Mouse (Mus musculus) CH12.LX (cell line): Measurements from ENCODE around the gene Togaram2. TPM values are rescaled to one million over a fixed set of nuclear protein-coding genes. Genes with fewer than 3 reads are reported as not detected.

Source experiments
- DNase-seq: peaks from one replicate; pipeline ENCODE4 v3.0.0-alpha.2; 2013; ENCODE audit errors: extremely low read depth
- H3K27ac ChIP-seq: 2 replicates; pipeline ENCODE4 v1.5.1; 2012; ENCODE audit warnings: low read depth, mild to moderate bottlenecking, control low read depth, moderate library complexity; ENCODE audit not compliant: insufficient read depth
- H3K27me3 ChIP-seq: replicated peaks from 2 replicates; pipeline ENCODE3; 2012; ENCODE audit warnings: inconsistent platforms
- H3K36me3 ChIP-seq, 2 experiments: replicated peaks in 1 of 2; 2 replicates each; pipeline versions ENCODE3 to v1.6.1; 2012; ENCODE audit warnings: inconsistent platforms in 1 of 2, low read length in 1 of 2, mild to moderate bottlenecking in 1 of 2, mixed read lengths in 1 of 2, moderate library complexity in 1 of 2; ENCODE audit not compliant: control insufficient read depth in 1 of 2, insufficient read depth in 1 of 2
- H3K4me1 ChIP-seq, 2 experiments: 2 replicates each; pipeline ENCODE4 v1.6.1; 2012; ENCODE audit warnings: inconsistent platforms in 1 of 2, moderate library complexity in 1 of 2; ENCODE audit not compliant: insufficient read depth in 2 of 2, control insufficient read depth in 1 of 2
- H3K4me2 ChIP-seq: 2 replicates; pipeline ENCODE4 v1.6.1; 2012; ENCODE audit warnings: low read depth, mild to moderate bottlenecking, control low read depth; ENCODE audit not compliant: poor library complexity, insufficient read depth, severe bottlenecking
- H3K4me3 ChIP-seq, 3 experiments: fragments of 150-350 bp in 1 of 3; sonication (generic) in 1 of 3; replicated peaks in 1 of 3; 2 replicates each; pipeline versions ENCODE3 to v1.5.1; 2011 to 2012; ENCODE audit warnings: low read depth in 2 of 3, low read length in 2 of 3, mild to moderate bottlenecking in 2 of 3, moderate library complexity in 2 of 3, control low read depth in 1 of 3, improper control_type of control experiment in 1 of 3, inconsistent platforms in 1 of 3, mixed read lengths in 1 of 3; ENCODE audit not compliant: poor library complexity in 1 of 3
- H3K79me2 ChIP-seq: replicated peaks from 2 replicates; pipeline ENCODE4 v1.6.1; 2012; ENCODE audit warnings: mild to moderate bottlenecking, moderate library complexity; ENCODE audit not compliant: control insufficient read depth, poor library complexity, insufficient read depth, severe bottlenecking; ENCODE audit errors: extremely low read depth
- H3K9ac ChIP-seq: 2 replicates; pipeline ENCODE4 v1.6.1; 2012; ENCODE audit warnings: low read depth, mild to moderate bottlenecking, control low read depth, moderate library complexity; ENCODE audit not compliant: insufficient read depth
- H3K9me3 ChIP-seq: replicated peaks from 2 replicates; pipeline ENCODE3; 2012; ENCODE audit warnings: low read length, inconsistent platforms, mixed read lengths
- BHLHE40 ChIP-seq: IDR thresholded peaks from 2 replicates; pipeline ENCODE4 v1.6.1; 2011; ENCODE audit warnings: mild to moderate bottlenecking, low read depth, low read length, improper control_type of control experiment
- CHD1 ChIP-seq: IDR thresholded peaks from 2 replicates; pipeline ENCODE4 v1.6.1; 2012; ENCODE audit warnings: low read depth, low read length, improper control_type of control experiment, inconsistent platforms
- CHD2 ChIP-seq: IDR thresholded peaks from 2 replicates; pipeline ENCODE4 v1.6.1; 2011; ENCODE audit warnings: low read length, improper control_type of control experiment
- CTCF ChIP-seq, 2 experiments: IDR thresholded peaks in 1 of 2; conservative IDR thresholded peaks in 1 of 2; 2 replicates each; pipeline ENCODE4 v1.5.1; 2011 to 2012; ENCODE audit warnings: low read depth in 2 of 2, low read length in 2 of 2, improper control_type of control experiment in 1 of 2, inconsistent platforms in 1 of 2, mild to moderate bottlenecking in 1 of 2, moderate library complexity in 1 of 2
- E2F4 ChIP-seq: IDR thresholded peaks from 2 replicates; pipeline ENCODE4 v1.6.1; 2011; ENCODE audit warnings: low read depth, low read length, improper control_type of control experiment; ENCODE audit not compliant: insufficient replicate concordance
- ELF1 ChIP-seq: IDR thresholded peaks from 2 replicates; pipeline ENCODE4 v1.6.1; 2014; ENCODE audit warnings: low read depth, mild to moderate bottlenecking, inconsistent platforms, low read length, improper control_type of control experiment
- EP300 ChIP-seq: IDR thresholded peaks from 2 replicates; pipeline ENCODE4 v1.6.1; 2011; ENCODE audit warnings: low read length, improper control_type of control experiment
- ETS1 ChIP-seq: conservative IDR thresholded peaks from 2 replicates; pipeline ENCODE4 v1.6.1; 2012; ENCODE audit warnings: low read depth, mild to moderate bottlenecking, inconsistent platforms, low read length, improper control_type of control experiment, moderate library complexity
- GABPA ChIP-seq: IDR thresholded peaks from 2 replicates; pipeline ENCODE4 v1.6.1; 2012; ENCODE audit warnings: low read depth, low read length, improper control_type of control experiment, inconsistent platforms; ENCODE audit not compliant: insufficient replicate concordance
- IRF4 ChIP-seq: IDR thresholded peaks from 2 replicates; pipeline ENCODE4 v1.6.1; 2014; ENCODE audit warnings: low read depth, mild to moderate bottlenecking, inconsistent platforms, low read length, improper control_type of control experiment
- JUN ChIP-seq: IDR thresholded peaks from 2 replicates; pipeline ENCODE4 v1.6.1; 2011; ENCODE audit warnings: low read depth, mild to moderate bottlenecking, low read length, improper control_type of control experiment, moderate library complexity; ENCODE audit not compliant: insufficient read depth
- JUND ChIP-seq: conservative IDR thresholded peaks from 2 replicates; pipeline ENCODE4 v1.6.1; 2011; ENCODE audit warnings: low read depth, low read length, improper control_type of control experiment
- MAFK ChIP-seq: IDR thresholded peaks from 2 replicates; pipeline ENCODE4 v1.6.1; 2011; ENCODE audit warnings: low read length, improper control_type of control experiment; ENCODE audit not compliant: insufficient replicate concordance
- MAX ChIP-seq: IDR thresholded peaks from 2 replicates; pipeline ENCODE4 v1.6.1; 2011; ENCODE audit warnings: low read length, improper control_type of control experiment
- MAZ ChIP-seq: IDR thresholded peaks from 2 replicates; pipeline ENCODE4 v1.6.1; 2012; ENCODE audit warnings: low read depth, mild to moderate bottlenecking, inconsistent platforms, low read length, improper control_type of control experiment, moderate library complexity
- MEF2A ChIP-seq: IDR thresholded peaks from 2 replicates; pipeline ENCODE4 v1.6.1; 2014; ENCODE audit warnings: low read depth, mild to moderate bottlenecking, inconsistent platforms, low read length, improper control_type of control experiment, borderline replicate concordance
- MXI1 ChIP-seq: IDR thresholded peaks from 2 replicates; pipeline ENCODE4 v1.6.1; 2011; ENCODE audit warnings: mild to moderate bottlenecking, low read depth, low read length, improper control_type of control experiment
- NRF1 ChIP-seq: IDR thresholded peaks from 2 replicates; pipeline ENCODE4 v1.6.1; 2014; ENCODE audit warnings: low read depth, mild to moderate bottlenecking, inconsistent platforms, low read length, improper control_type of control experiment, moderate library complexity
- PAX5 ChIP-seq: IDR thresholded peaks from 2 replicates; pipeline ENCODE4 v1.6.1; 2012; ENCODE audit warnings: low read length, inconsistent platforms, mixed read lengths
- POLR2A ChIP-seq: IDR thresholded peaks from 2 replicates; pipeline ENCODE4 v1.6.1; 2011; ENCODE audit warnings: low read depth, mild to moderate bottlenecking, improper control_type of control experiment, low read length
- POLR2AphosphoS2 ChIP-seq: IDR thresholded peaks from 2 replicates; pipeline ENCODE4 v1.6.1; 2011; ENCODE audit warnings: low read depth, low read length, improper control_type of control experiment
- RAD21 ChIP-seq: IDR thresholded peaks from 2 replicates; pipeline ENCODE4 v1.6.1; 2011; ENCODE audit warnings: low read depth, mild to moderate bottlenecking, low read length, improper control_type of control experiment, moderate library complexity
- RCOR1 ChIP-seq: conservative IDR thresholded peaks from 2 replicates; pipeline ENCODE4 v1.6.1; 2012; ENCODE audit warnings: low read depth, mild to moderate bottlenecking, inconsistent platforms, low read length, improper control_type of control experiment
- TBP ChIP-seq: conservative IDR thresholded peaks from 2 replicates; pipeline ENCODE4 v1.6.1; 2011; ENCODE audit warnings: low read depth, low read length, improper control_type of control experiment
- USF1 ChIP-seq: IDR thresholded peaks from 2 replicates; pipeline ENCODE4 v1.6.1; 2014; ENCODE audit warnings: low read depth, mild to moderate bottlenecking, inconsistent platforms, low read length, improper control_type of control experiment
- USF2 ChIP-seq: conservative IDR thresholded peaks from 2 replicates; pipeline ENCODE4 v1.6.1; 2011; ENCODE audit warnings: low read depth, low read length, improper control_type of control experiment
- ZKSCAN1 ChIP-seq: IDR thresholded peaks from 2 replicates; pipeline ENCODE4 v1.6.1; 2012; ENCODE audit warnings: low read depth, inconsistent platforms, low read length, improper control_type of control experiment, borderline replicate concordance
- ZMIZ1 ChIP-seq: IDR thresholded peaks from 2 replicates; pipeline ENCODE4 v1.6.1; 2012; ENCODE audit warnings: low read depth, mild to moderate bottlenecking, inconsistent platforms, low read length, improper control_type of control experiment
- dilution Hi-C: fragments of 300-500 bp; cut with MboI; formaldehyde crosslinking; loops from 2 replicates; pipeline ENCODE4 v1.14.3; 2020; ENCODE audit warnings: low sequenced_read_pairs; ENCODE audit not compliant: extremely low pct_unique_long_range_greater_than_20kb, extremely low pct_ligation_motif_present
- in situ Hi-C: fragments of 300-500 bp; cut with MboI; formaldehyde crosslinking; loops from 3 replicates; pipeline ENCODE4 v1.14.3; 2019; ENCODE audit warnings: low sequenced_read_pairs, low pct_ligation_motif_present, low pct_unique_long_range_greater_than_20kb, mixed read lengths
- polyA plus RNA-seq: library from polyadenylated mRNA; unstranded; fragments of >175 nt; gene quantifications from 2 replicates; pipeline ENCODE4 v1.2.1, GENCODE M21; 2012; ENCODE audit warnings: low read depth; ENCODE audit not compliant: insufficient read length
- total RNA-seq, 2 experiments: library from RNA; depleted of rRNA; stranded (reverse); fragments of 300-350 nt in 1 of 2; fragments of >200 nt in 1 of 2; gene quantifications; 2 replicates each; pipeline ENCODE4 v1.2.3; 2012 to 2014

Gene Togaram2
- total and polyA plus RNA-seq, 3 experiments, result 0.76 to 19.6 (median 2.6) TPM

DNA sequence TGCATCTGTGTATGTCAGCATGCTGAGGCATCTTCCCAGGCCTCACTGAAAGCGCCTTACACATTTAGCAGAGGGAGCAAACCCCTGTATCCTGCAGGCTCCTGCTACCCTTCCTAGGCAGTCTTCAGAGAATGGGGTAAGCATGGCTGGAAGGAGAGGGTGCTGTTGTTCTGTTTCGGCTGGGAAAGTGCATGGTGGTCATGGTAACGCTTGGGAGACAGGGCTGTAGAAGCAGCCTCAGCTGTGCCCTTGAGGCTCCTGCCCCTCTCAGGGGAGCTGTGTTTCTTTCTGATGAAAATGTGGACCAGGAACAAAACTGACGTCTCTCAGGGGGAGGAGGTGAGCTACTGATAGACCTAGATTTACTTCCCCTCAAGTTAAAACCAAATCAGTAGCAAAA, 34.7 kb downstream of the Togaram2 start:
- Histone ChIP-seq H3K9me3 (peaks cover 8% of the 10 kb centered on the region), H3K4me1 (peaks cover 0 to 11% of the 10 kb centered on the region in 2 experiments; a peak in 1 of 4 replicates), H3K4me3 (no peak overlapping the region), H3K36me3 (peaks cover 0 to 96% of the 10 kb centered on the region in 2 experiments), H3K4me2 (no peak overlapping the region), H3K9ac (no peak overlapping the region), H3K27ac (no peak overlapping the region), H3K27me3 (no peaks in the 10 kb centered on the region), H3K79me2 (no peaks in the 10 kb centered on the region)
- dilution Hi-C loops (no loop called here), in situ Hi-C loops (no loop called here)
- no peak for DNase-seq
- TF ChIP-seq RCOR1 (no peak), TBP (no peak), ZKSCAN1 (no peak), NRF1 (no peak), MAFK (no peak), USF2 (no peak), POLR2AphosphoS2 (no peak), CHD2 (no peak), BHLHE40 (no peak), MAX (no peak), JUND (no peak), ETS1 (no peak), MXI1 (no peak), EP300 (no peak), MAZ (no peak), PAX5 (no peak), POLR2A (no peak)

DNA sequence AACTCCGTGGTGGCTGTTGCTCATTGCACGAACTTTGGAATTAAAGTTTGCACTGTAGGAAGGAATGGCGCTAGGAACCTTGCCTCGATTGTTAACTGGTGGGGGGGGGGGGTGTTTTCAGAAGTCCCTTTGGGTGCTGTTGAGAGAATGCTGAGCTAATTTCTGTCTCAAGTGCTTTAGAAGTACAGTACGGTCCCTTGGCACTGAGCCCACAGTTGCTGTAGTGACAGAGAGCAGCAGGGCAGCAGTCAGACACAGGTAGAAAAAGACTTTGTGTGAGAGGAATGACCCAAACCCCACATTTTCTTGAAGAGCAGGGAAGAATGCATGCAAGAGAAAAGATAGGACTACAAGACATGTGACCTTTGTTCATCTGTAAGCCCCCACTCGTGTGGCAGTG, 39.2 kb downstream of the Togaram2 start:
- Histone ChIP-seq H3K36me3 (peaks cover 0 to 94% of the 10 kb centered on the region in 2 experiments), H3K4me2 (no peak overlapping the region), H3K4me1 (peaks cover 0 to 2% of the 10 kb centered on the region in 2 experiments; a peak in 1 of 4 replicates), H3K27ac (no peak overlapping the region), H3K4me3 (no peak overlapping the region), H3K9me3 (no peaks in the 10 kb centered on the region), H3K9ac (no peak overlapping the region), H3K27me3 (no peaks in the 10 kb centered on the region), H3K79me2 (no peaks in the 10 kb centered on the region)
- DNase-seq, result no peak
- TF ChIP-seq GABPA, result no peak
- no peak for TF ChIP-seq MXI1
- no peak for TF ChIP-seq ZMIZ1
- TF ChIP-seq MAFK, result no peak
- no peak for TF ChIP-seq CHD1
- no peak for TF ChIP-seq ZKSCAN1
- TF ChIP-seq ELF1, result no peak
- no peak for TF ChIP-seq JUND
- TF ChIP-seq USF2, result no peak
- no peak for TF ChIP-seq E2F4
- TF ChIP-seq RCOR1, result no peak
- TF ChIP-seq IRF4, result no peak
- TF ChIP-seq MAZ, result no peak
- TF ChIP-seq MEF2A, result no peak
- TF ChIP-seq RAD21, result no peak
- TF ChIP-seq CTCF (conservative IDR thresholded peaks at IDR 0.05 in 1 of 2, IDR thresholded peaks at IDR 0.05 in 1 of 2; ENCODE audit: low read depth in 2 of 2, low read length in 2 of 2), result no peak
- TF ChIP-seq USF1, result no peak
- TF ChIP-seq CHD2, result no peak
- TF ChIP-seq JUN, result no peak
- dilution Hi-C loops (no loop called here), in situ Hi-C loops (no loop called here)
